Mouse (Mus musculus) gastrocnemius, postnatal 4 days (tissue): ENCODE results near the gene Ubb. TPM values are rescaled to one million over a fixed set of nuclear protein-coding genes. Genes with fewer than 3 reads are reported as not detected.

Source experiments
- DNase-seq, 2 experiments: peaks; one replicate each; pipeline ENCODE4 v3.0.0; 2021 to 2022; ENCODE audit warnings: low spot score in 2 of 2, mixed read lengths in 2 of 2
- total RNA-seq, 2 experiments: library from RNA; stranded (reverse); gene quantifications; 2 replicates each; pipeline ENCODE4 v1.2.3; 2021

The Ubb gene
- total RNA-seq, 2 experiments from 2014 or later: 1,167 to 1,215 TPM

GRCm38 (mm10) chr11:62576530-62577152 is 25.7 kb downstream of the Ubb start:
- DNase-seq: peak in 1 of 2 experiments; percentile 37

GRCm38 (mm10) chr11:62583031-62583430 is 32.1 kb downstream of the Ubb start:
- DNase-seq: no peak

- no peak for DNase-seq
Measured at GRCm38 (mm10) chr11:62584671-62585206, 33.8 kb downstream of the Ubb start.

GRCm38 (mm10) chr11:62587034-62587433 is 36.1 kb downstream of the Ubb start:
- DNase-seq: no peak

- no peak for DNase-seq
Measured at GRCm38 (mm10) chr11:62589391-62589790, 38.4 kb downstream of the Ubb start.

- no peak for DNase-seq
Measured at GRCm38 (mm10) chr11:62591026-62591425, 40.1 kb downstream of the Ubb start.

- no peak for DNase-seq
Measured at GRCm38 (mm10) chr11:62591904-62592575, 41.1 kb downstream of the Ubb start.

- DNase-seq: no peak
Measured at GRCm38 (mm10) chr11:62598571-62598970, 47.6 kb downstream of the Ubb start.

GRCm38 (mm10) chr11:62601732-62602618 is 51.0 kb downstream of the Ubb start:
- no peak for DNase-seq

Other genes starting within 250 kb of the Ubb start
- gene Pigl, start 92.7 kb upstream of the Ubb start, total RNA-seq: 1 to 10 TPM; 5.3 to 6.2 TPM
- 100 to 1,000 TPM; 169 to 170 TPM for gene Ncor1, start 92.6 kb upstream of the Ubb start, total RNA-seq
- 10 to 100 TPM; 13.6 to 22.4 TPM for gene Cenpv, start 11.9 kb upstream of the Ubb start, total RNA-seq
- gene Trpv2, start 23.3 kb downstream of the Ubb start, total RNA-seq: 1 to 10 TPM; 3.6 to 4.7 TPM
- 10 to 100 TPM; 29.1 to 31.3 TPM for gene Lrrc75a, start 97.4 kb downstream of the Ubb start, total RNA-seq
- 10 to 100 TPM; 24.2 to 26.0 TPM for gene Mmgt2, start 97.5 kb downstream of the Ubb start, total RNA-seq
- gene Zfp287, start 180.7 kb downstream of the Ubb start, total RNA-seq: 1 to 10 TPM; 3.6 to 4.7 TPM
- gene Gm10428, start 201.9 kb downstream of the Ubb start, total RNA-seq: not detected
- 1 to 10 TPM; 5.1 to 5.7 TPM for gene Zfp286, start 238.3 kb downstream of the Ubb start, total RNA-seq